Mouse (Mus musculus) embryonic facial prominence, embryonic 15.5 days (tissue): ENCODE data around the gene Eppin. TPM values are rescaled to one million over a fixed set of nuclear protein-coding genes. Genes with fewer than 3 reads are reported as not detected.
"Not testable (repeated sequence)": the region's sequence is repeated elsewhere in the genome, so short reads cannot be mapped to it uniquely, and the experiment has no call there.

ENCODE experiments used
- ATAC-seq: fragments of 200-750 bp; cut with Nextera tagmentation; 2 replicates; pipeline ENCODE4 v1.8.0; 2017; ENCODE audit warnings: low read depth, moderate TSS enrichment; ENCODE audit not compliant: insufficient number of reproducible peaks, low FRiP score, low TSS enrichment
- H3K27ac ChIP-seq: fragments of 300-500 bp; sonication (generic); replicated peaks from 2 replicates; pipeline ENCODE4 v1.5.1; 2015; ENCODE audit warnings: mild to moderate bottlenecking, inconsistent platforms
- H3K27me3 ChIP-seq: fragments of 300-500 bp; sonication (generic); 2 replicates; pipeline ENCODE4 v1.6.1; 2015; ENCODE audit warnings: inconsistent platforms
- H3K36me3 ChIP-seq: fragments of 300-500 bp; sonication (generic); 2 replicates; pipeline ENCODE4 v1.6.1; 2015; ENCODE audit warnings: mild to moderate bottlenecking, inconsistent platforms
- H3K4me1 ChIP-seq: fragments of 300-500 bp; sonication (generic); 2 replicates; pipeline ENCODE4 v1.6.1; 2015; ENCODE audit warnings: inconsistent platforms
- H3K4me2 ChIP-seq: fragments of 300-500 bp; sonication (generic); replicated peaks from 2 replicates; pipeline ENCODE4 v1.6.1; 2015; ENCODE audit warnings: mild to moderate bottlenecking, inconsistent platforms
- H3K4me3 ChIP-seq: fragments of 300-500 bp; sonication (generic); replicated peaks from 2 replicates; pipeline ENCODE4 v1.5.1; 2015; ENCODE audit warnings: mild to moderate bottlenecking, inconsistent platforms
- H3K9ac ChIP-seq: fragments of 300-500 bp; sonication (generic); 2 replicates; pipeline ENCODE4 v1.6.1; 2015; ENCODE audit warnings: inconsistent platforms
- H3K9me3 ChIP-seq: fragments of 300-500 bp; sonication (generic); replicated peaks from 2 replicates; pipeline ENCODE4 v1.6.1; 2016; ENCODE audit warnings: inconsistent platforms
- WGBS: fragments of 180-500 bp; shearing (Covaris S2); methylation state at CpG from one replicate; pipeline ENCODE4 v1.1.7; 2015; 5-methylcytosine and 5-hydroxymethylcytosine counted together
- polyA plus RNA-seq: library from polyadenylated mRNA; unstranded; fragments of >200 nt; fragmentation: Nextera tagmentation; extraction: Ambion mirVana; gene quantifications from 2 replicates; pipeline ENCODE4 v1.2.1, GENCODE M21; 2015

Eppin gene
- not detected in 2 replicates for polyA plus RNA-seq

- Histone ChIP-seq H3K27me3 (no peaks in the 10 kb centered on the region), H3K27ac (no peak within 1 kb of the TSS), H3K4me2 (no peak within 1 kb of the TSS), H3K9ac (no peak within 1 kb of the TSS), H3K4me3 (no peak within 1 kb of the TSS), H3K4me1 (no peaks in the 10 kb centered on the region), H3K9me3 (no peaks in the 10 kb centered on the region), H3K36me3 (no peaks in the 10 kb centered on the region)
- no peak for ATAC-seq
- WGBS = 85% methylated on average over 4 of the region's 4 CpGs
Measured at GRCm38 (mm10) chr2:164593494-164593893, at the start of gene Eppin. Gene Eppin, minus strand, starts transcription at chr2:164593594.

GRCm38 (mm10) chr2:164641881-164642673, 48.7 kb upstream of the Eppin start:
- WGBS = 73% methylated on average over 13 of the region's 13 CpGs
- Histone ChIP-seq H3K27ac (no peak overlapping the region), H3K9ac (no peak overlapping the region), H3K4me3 (no peak overlapping the region), H3K36me3 (no peaks in the 10 kb centered on the region), H3K9me3 (no peaks in the 10 kb centered on the region), H3K4me2 (no peak overlapping the region), H3K27me3 (no peaks in the 10 kb centered on the region), H3K4me1 (no peaks in the 10 kb centered on the region)
- ATAC-seq = no peak

GRCm38 (mm10) chr2:164641129-164641528, 47.7 kb upstream of the Eppin start:
- H3K9me3 ChIP-seq = no peaks in the 10 kb centered on the region
- H3K27me3 ChIP-seq = no peaks in the 10 kb centered on the region
- no peak overlapping the region for H3K9ac ChIP-seq
- no peaks in the 10 kb centered on the region for H3K36me3 ChIP-seq
- H3K4me1 ChIP-seq = no peaks in the 10 kb centered on the region
- no peak overlapping the region for H3K4me3 ChIP-seq
- no peak overlapping the region for H3K27ac ChIP-seq
- WGBS = 68% methylated on average over 7 of the region's 7 CpGs
- H3K4me2 ChIP-seq = no peak overlapping the region
- no peak for ATAC-seq

- Histone ChIP-seq H3K9ac (no peak within 1 kb of the TSS), H3K27ac (no peak within 1 kb of the TSS), H3K27me3 (no peaks in the 10 kb centered on the region), H3K4me2 (no peak within 1 kb of the TSS), H3K9me3 (no peaks in the 10 kb centered on the region), H3K4me1 (no peaks in the 10 kb centered on the region), H3K36me3 (no peaks in the 10 kb centered on the region), H3K4me3 (no peak within 1 kb of the TSS)
- ATAC-seq = no peak
- WGBS = 84% methylated on average over 3 of the region's 3 CpGs
Measured at GRCm38 (mm10) chr2:164638696-164639095, 45.3 kb upstream of the Eppin start, which contains the start of gene Wfdc16. Gene Wfdc16, minus strand, starts transcription at chr2:164638796.

- ATAC-seq = no peak
- Histone ChIP-seq H3K27me3 (no peaks in the 10 kb centered on the region), H3K27ac (no peak overlapping the region), H3K4me1 (no peaks in the 10 kb centered on the region), H3K9ac (no peak overlapping the region), H3K9me3 (no peaks in the 10 kb centered on the region), H3K4me2 (no peak overlapping the region), H3K36me3 (no peaks in the 10 kb centered on the region), H3K4me3 (no peak overlapping the region)
- WGBS = 81% methylated on average over 9 of the region's 9 CpGs
Measured at GRCm38 (mm10) chr2:164635266-164635665, 41.9 kb upstream of the Eppin start.

GRCm38 (mm10) chr2:164621775-164622174, 28.4 kb upstream of the Eppin start:
- no peaks in the 10 kb centered on the region for H3K9me3 ChIP-seq
- WGBS = 78% methylated on average over 4 of the region's 4 CpGs

GRCm38 (mm10) chr2:164619050-164619449, 25.7 kb upstream of the Eppin start:
- Histone ChIP-seq H3K4me3 (no peak overlapping the region), H3K4me1 (no peaks in the 10 kb centered on the region), H3K9me3 (no peaks in the 10 kb centered on the region), H3K27me3 (no peaks in the 10 kb centered on the region), H3K4me2 (no peak overlapping the region), H3K9ac (no peak overlapping the region), H3K27ac (no peak overlapping the region), H3K36me3 (no peaks in the 10 kb centered on the region)
- no peak for ATAC-seq
- 66% methylated on average over 5 of the region's 5 CpGs for WGBS

More at GRCm38 (mm10) chr2:164621775-164622174, 28.4 kb upstream of the Eppin start:
- Histone ChIP-seq H3K4me2 (no peak overlapping the region), H3K36me3 (no peaks in the 10 kb centered on the region), H3K27me3 (no peaks in the 10 kb centered on the region), H3K27ac (no peak overlapping the region), H3K9ac (no peak overlapping the region), H3K4me1 (no peaks in the 10 kb centered on the region), H3K4me3 (no peak overlapping the region)
- ATAC-seq = no peak

- no peak overlapping the region for H3K9ac ChIP-seq
- no peak for ATAC-seq
- no peaks in the 10 kb centered on the region for H3K36me3 ChIP-seq
- no peaks in the 10 kb centered on the region for H3K4me1 ChIP-seq
- no peak overlapping the region for H3K4me2 ChIP-seq
- WGBS = 87% methylated on average over 3 of the region's 3 CpGs
- no peaks in the 10 kb centered on the region for H3K9me3 ChIP-seq
- H3K4me3 ChIP-seq = no peak overlapping the region
- no peaks in the 10 kb centered on the region for H3K27me3 ChIP-seq
- H3K27ac ChIP-seq = no peak overlapping the region
Measured at GRCm38 (mm10) chr2:164615386-164615785, 22.0 kb upstream of the Eppin start.

- H3K9me3 ChIP-seq, H3K4me3 ChIP-seq, H3K4me2 ChIP-seq, ATAC-seq, H3K9ac ChIP-seq, H3K36me3 ChIP-seq, H3K4me1 ChIP-seq, H3K27ac ChIP-seq, H3K27me3 ChIP-seq: not testable (repeated sequence)
- 48% methylated on average over 8 of the region's 8 CpGs for WGBS
Measured at GRCm38 (mm10) chr2:164613471-164613870, 20.1 kb upstream of the Eppin start, which contains the start of the genes Wfdc6b and Wfdc8. Gene Wfdc6b, plus strand, starts transcription at chr2:164613522. Gene Wfdc8, minus strand, starts transcription at chr2:164613626.

GRCm38 (mm10) chr2:164608781-164609180, 15.4 kb upstream of the Eppin start:
- WGBS = 67% methylated on average over 6 of the region's 6 CpGs
- ATAC-seq = no peak

GRCm38 (mm10) chr2:164604411-164604810, 11.0 kb upstream of the Eppin start:
- no peak for ATAC-seq
- Histone ChIP-seq H3K27me3 (no peaks in the 10 kb centered on the region), H3K4me1 (no peaks in the 10 kb centered on the region), H3K9me3 (no peaks in the 10 kb centered on the region), H3K9ac (no peak overlapping the region), H3K4me3 (no peak overlapping the region), H3K27ac (no peak overlapping the region), H3K4me2 (no peak overlapping the region), H3K36me3 (no peaks in the 10 kb centered on the region)
- WGBS = 84% methylated on average over 8 of the region's 8 CpGs

More at GRCm38 (mm10) chr2:164608781-164609180, 15.4 kb upstream of the Eppin start:
- H3K4me3 ChIP-seq = no peak overlapping the region
- no peak overlapping the region for H3K4me2 ChIP-seq
- no peaks in the 10 kb centered on the region for H3K4me1 ChIP-seq
- H3K9me3 ChIP-seq = no peaks in the 10 kb centered on the region
- H3K36me3 ChIP-seq = no peaks in the 10 kb centered on the region
- no peak overlapping the region for H3K9ac ChIP-seq
- no peaks in the 10 kb centered on the region for H3K27me3 ChIP-seq
- no peak overlapping the region for H3K27ac ChIP-seq

GRCm38 (mm10) chr2:164603482-164603881, 10.1 kb upstream of the Eppin start:
- no peak overlapping the region for H3K4me2 ChIP-seq
- no peaks in the 10 kb centered on the region for H3K4me1 ChIP-seq
- no peak overlapping the region for H3K4me3 ChIP-seq
- H3K27me3 ChIP-seq = no peaks in the 10 kb centered on the region
- H3K9ac ChIP-seq = no peak overlapping the region
- 89% methylated on average over 3 of the region's 3 CpGs for WGBS
- no peak overlapping the region for H3K27ac ChIP-seq
- no peak for ATAC-seq
- H3K36me3 ChIP-seq = no peaks in the 10 kb centered on the region
- H3K9me3 ChIP-seq = no peaks in the 10 kb centered on the region
